Mouse (Mus musculus) ES-Bruce4 (cell line): ENCODE measurements around the gene Pes1.

Experiments used
- CTCF ChIP-seq: IDR thresholded peaks from one replicate; pipeline ENCODE4 v1.8.1; 2011; ENCODE audit warnings: low read depth, low read length
- POLR2A ChIP-seq: IDR thresholded peaks from one replicate; pipeline ENCODE4 v1.8.1; 2011; ENCODE audit warnings: low read length; ENCODE audit not compliant: insufficient read depth

GRCm38 (mm10) chr11:3995511-3995910, 31.7 kb downstream of the Pes1 start:
- TF ChIP-seq CTCF (no peak), POLR2A (no peak)
